Mouse (Mus musculus): ENCODE data around the gene Grk3.

GRCm38 (mm10) chr5:113014111-113014807 is 1.3 kb downstream of the Grk3 start:
- TF ChIP-seq CTCF (IDR thresholded peaks at IDR 0.05; ENCODE audit: low read depth, low read length) (no peak), POLR2A (IDR thresholded peaks at IDR 0.05; ENCODE audit: borderline replicate concordance, low read depth, low read length) (no peak)
